Mouse (Mus musculus): ENCODE results near the gene Lims1. TPM values are rescaled to one million over a fixed set of nuclear protein-coding genes. Genes with fewer than 3 reads are reported as not detected.

Gene Lims1
- polyA plus RNA-seq (2014; fragmentation: Nextera tagmentation; extraction: Ambion mirVana), result 173 and 178 TPM in 2 replicates

GRCm38 (mm10) chr10:58323028-58323991 lies at the start of gene Lims1:
Lims1 (plus strand) TSS chr10:58323466.
- Histone ChIP-seq H3K36me3 (ENCODE audit: control insufficient read depth, insufficient read depth, low read length) (no peaks in the 10 kb centered on the region), H3K4me1 (ENCODE audit: control insufficient read depth, insufficient read depth, low read length) (peaks cover 9% of the 10 kb centered on the region; the same call in 1 of the 2 replicates), H3K4me3 (ENCODE audit: low read depth, low read length) (peak within 1 kb of the TSS; percentile 62), H3K9me3 (ENCODE audit: control insufficient read depth, low read depth, low read length) (no peaks in the 10 kb centered on the region), H3K27me3 (ENCODE audit: control insufficient read depth, insufficient read depth, low read length) (no peaks in the 10 kb centered on the region), H3K9ac (replicated peaks; ENCODE audit: low read depth, low read length) (peak within 1 kb of the TSS; percentile 55), H3K27ac (ENCODE audit: low read length) (peak within 1 kb of the TSS; percentile 84), H3K4me2 (replicated peaks; ENCODE audit: low read depth, low read length) (peak within 1 kb of the TSS; percentile 41)
- under 1% methylated on average over 80 of the region's 86 CpGs for WGBS
- ATAC-seq (ENCODE audit: insufficient number of reproducible peaks, insufficient read depth, low FRiP score, low read depth), result peak; percentile 99

GRCm38 (mm10) chr10:58282238-58282637 lies 41.0 kb upstream of the Lims1 start:
- H3K9ac ChIP-seq (replicated peaks; ENCODE audit: low read depth, low read length), result no peak overlapping the region
- H3K4me3 ChIP-seq (ENCODE audit: low read depth, low read length), result no peak overlapping the region
- peaks cover 31% of the 10 kb centered on the region for H3K36me3 ChIP-seq (ENCODE audit: control insufficient read depth, insufficient read depth, low read length)
- H3K4me2 ChIP-seq (replicated peaks; ENCODE audit: low read depth, low read length), result no peak overlapping the region
- no peaks in the 10 kb centered on the region for H3K27me3 ChIP-seq (ENCODE audit: control insufficient read depth, insufficient read depth, low read length)
- WGBS, result 92% methylated on average over 7 of the region's 7 CpGs
- no peaks in the 10 kb centered on the region for H3K9me3 ChIP-seq (ENCODE audit: control insufficient read depth, low read depth, low read length)
- H3K27ac ChIP-seq (ENCODE audit: low read length), result no peak overlapping the region
- H3K4me1 ChIP-seq (ENCODE audit: control insufficient read depth, insufficient read depth, low read length), result no peaks in the 10 kb centered on the region
- no peak for ATAC-seq (ENCODE audit: insufficient number of reproducible peaks, insufficient read depth, low FRiP score, low read depth)

GRCm38 (mm10) chr10:58290742-58291141 lies 32.5 kb upstream of the Lims1 start:
- no peaks in the 10 kb centered on the region for H3K27me3 ChIP-seq (ENCODE audit: control insufficient read depth, insufficient read depth, low read length)
- no peaks in the 10 kb centered on the region for H3K9me3 ChIP-seq (ENCODE audit: control insufficient read depth, low read depth, low read length)
- H3K36me3 ChIP-seq (ENCODE audit: control insufficient read depth, insufficient read depth, low read length), result peaks cover 68% of the 10 kb centered on the region
- H3K4me1 ChIP-seq (ENCODE audit: control insufficient read depth, insufficient read depth, low read length), result no peaks in the 10 kb centered on the region
- ATAC-seq (ENCODE audit: insufficient number of reproducible peaks, insufficient read depth, low FRiP score, low read depth), result no peak
- H3K27ac ChIP-seq (ENCODE audit: low read length), result no peak overlapping the region
- H3K4me3 ChIP-seq (ENCODE audit: low read depth, low read length), result no peak overlapping the region
- no peak overlapping the region for H3K4me2 ChIP-seq (replicated peaks; ENCODE audit: low read depth, low read length)
- H3K9ac ChIP-seq (replicated peaks; ENCODE audit: low read depth, low read length), result no peak overlapping the region
- WGBS, result 46% methylated on average over 3 of the region's 3 CpGs

- no peaks in the 10 kb centered on the region for H3K4me1 ChIP-seq (ENCODE audit: control insufficient read depth, insufficient read depth, low read length)
- H3K36me3 ChIP-seq (ENCODE audit: control insufficient read depth, insufficient read depth, low read length), result peaks cover 72% of the 10 kb centered on the region
- WGBS, result 95% methylated on average over 3 of the region's 3 CpGs
These were observed 29.0 kb upstream of the Lims1 start for GRCm38 (mm10) chr10:58294246-58294645.

GRCm38 (mm10) chr10:58295605-58296004 lies 27.7 kb upstream of the Lims1 start:
- no peaks in the 10 kb centered on the region for H3K4me1 ChIP-seq (ENCODE audit: control insufficient read depth, insufficient read depth, low read length)
- H3K4me3 ChIP-seq (ENCODE audit: low read depth, low read length), result no peak overlapping the region
- no peak for ATAC-seq (ENCODE audit: insufficient number of reproducible peaks, insufficient read depth, low FRiP score, low read depth)
- no peak overlapping the region for H3K27ac ChIP-seq (ENCODE audit: low read length)
- WGBS, result 96% methylated on average over 3 of the region's 3 CpGs
- H3K4me2 ChIP-seq (replicated peaks; ENCODE audit: low read depth, low read length), result no peak overlapping the region
- peaks cover 69% of the 10 kb centered on the region for H3K36me3 ChIP-seq (ENCODE audit: control insufficient read depth, insufficient read depth, low read length)
- H3K9ac ChIP-seq (replicated peaks; ENCODE audit: low read depth, low read length), result no peak overlapping the region
- no peaks in the 10 kb centered on the region for H3K27me3 ChIP-seq (ENCODE audit: control insufficient read depth, insufficient read depth, low read length)
- H3K9me3 ChIP-seq (ENCODE audit: control insufficient read depth, low read depth, low read length), result no peaks in the 10 kb centered on the region

More at GRCm38 (mm10) chr10:58294246-58294645, 29.0 kb upstream of the Lims1 start:
- no peak overlapping the region for H3K27ac ChIP-seq (ENCODE audit: low read length)
- H3K4me3 ChIP-seq (ENCODE audit: low read depth, low read length), result no peak overlapping the region
- H3K9ac ChIP-seq (replicated peaks; ENCODE audit: low read depth, low read length), result no peak overlapping the region
- no peaks in the 10 kb centered on the region for H3K9me3 ChIP-seq (ENCODE audit: control insufficient read depth, low read depth, low read length)
- no peak for ATAC-seq (ENCODE audit: insufficient number of reproducible peaks, insufficient read depth, low FRiP score, low read depth)
- H3K4me2 ChIP-seq (replicated peaks; ENCODE audit: low read depth, low read length), result no peak overlapping the region
- H3K27me3 ChIP-seq (ENCODE audit: control insufficient read depth, insufficient read depth, low read length), result no peaks in the 10 kb centered on the region

GRCm38 (mm10) chr10:58304996-58305395 lies 18.3 kb upstream of the Lims1 start:
- WGBS, result 93% methylated on average over 7 of the region's 7 CpGs
- no peak for ATAC-seq (ENCODE audit: insufficient number of reproducible peaks, insufficient read depth, low FRiP score, low read depth)
- Histone ChIP-seq H3K4me3 (ENCODE audit: low read depth, low read length) (no peak overlapping the region), H3K36me3 (ENCODE audit: control insufficient read depth, insufficient read depth, low read length) (peaks cover 30% of the 10 kb centered on the region), H3K27me3 (ENCODE audit: control insufficient read depth, insufficient read depth, low read length) (no peaks in the 10 kb centered on the region), H3K27ac (ENCODE audit: low read length) (no peak overlapping the region), H3K9me3 (ENCODE audit: control insufficient read depth, low read depth, low read length) (no peaks in the 10 kb centered on the region), H3K4me1 (ENCODE audit: control insufficient read depth, insufficient read depth, low read length) (no peaks in the 10 kb centered on the region), H3K4me2 (replicated peaks; ENCODE audit: low read depth, low read length) (no peak overlapping the region), H3K9ac (replicated peaks; ENCODE audit: low read depth, low read length) (no peak overlapping the region)

- 90% methylated on average over 3 of the region's 3 CpGs for WGBS
- no peak overlapping the region for H3K27ac ChIP-seq (ENCODE audit: low read length)
- H3K4me1 ChIP-seq (ENCODE audit: control insufficient read depth, insufficient read depth, low read length), result no peaks in the 10 kb centered on the region
- H3K9ac ChIP-seq (replicated peaks; ENCODE audit: low read depth, low read length), result no peak overlapping the region
- no peaks in the 10 kb centered on the region for H3K27me3 ChIP-seq (ENCODE audit: control insufficient read depth, insufficient read depth, low read length)
- peaks cover 18% of the 10 kb centered on the region for H3K36me3 ChIP-seq (ENCODE audit: control insufficient read depth, insufficient read depth, low read length)
- H3K4me3 ChIP-seq (ENCODE audit: low read depth, low read length), result no peak overlapping the region
- no peaks in the 10 kb centered on the region for H3K9me3 ChIP-seq (ENCODE audit: control insufficient read depth, low read depth, low read length)
- H3K4me2 ChIP-seq (replicated peaks; ENCODE audit: low read depth, low read length), result no peak overlapping the region
- ATAC-seq (ENCODE audit: insufficient number of reproducible peaks, insufficient read depth, low FRiP score, low read depth), result no peak
These were observed 16.4 kb upstream of the Lims1 start for GRCm38 (mm10) chr10:58306897-58307296.

GRCm38 (mm10) chr10:58310791-58311190 lies 12.5 kb upstream of the Lims1 start:
- ATAC-seq (ENCODE audit: insufficient number of reproducible peaks, insufficient read depth, low FRiP score, low read depth), result no peak
- no peaks in the 10 kb centered on the region for H3K27me3 ChIP-seq (ENCODE audit: control insufficient read depth, insufficient read depth, low read length)
- WGBS, result 72% methylated on average over 1 of the region's 1 CpGs
- no peak overlapping the region for H3K4me3 ChIP-seq (ENCODE audit: low read depth, low read length)
- no peaks in the 10 kb centered on the region for H3K4me1 ChIP-seq (ENCODE audit: control insufficient read depth, insufficient read depth, low read length)
- no peak overlapping the region for H3K4me2 ChIP-seq (replicated peaks; ENCODE audit: low read depth, low read length)
- no peak overlapping the region for H3K9ac ChIP-seq (replicated peaks; ENCODE audit: low read depth, low read length)
- H3K27ac ChIP-seq (ENCODE audit: low read length), result no peak overlapping the region
- H3K36me3 ChIP-seq (ENCODE audit: control insufficient read depth, insufficient read depth, low read length), result peaks cover 8% of the 10 kb centered on the region; the same call in 1 of the 2 replicates
- no peaks in the 10 kb centered on the region for H3K9me3 ChIP-seq (ENCODE audit: control insufficient read depth, low read depth, low read length)

Measured in stomach, embryonic 14.5 days (tissue).